Mouse (Mus musculus) heart, embryonic 13.5 days (tissue): ENCODE data around the gene Esr1. TPM values are rescaled to one million over a fixed set of nuclear protein-coding genes. Genes with fewer than 3 reads are reported as not detected.

Experiments
- ATAC-seq: fragments of 200-750 bp; cut with Nextera tagmentation; 2 replicates; pipeline ENCODE4 v1.8.0; 2017; ENCODE audit warnings: moderate TSS enrichment; ENCODE audit not compliant: insufficient number of reproducible peaks, low FRiP score, low TSS enrichment; ENCODE audit errors: extremely low read depth
- H3K27ac ChIP-seq: fragments of 300-500 bp; sonication (generic); replicated peaks from 2 replicates; pipeline ENCODE4 v1.5.1; 2015; ENCODE audit warnings: moderate library complexity, mild to moderate bottlenecking, inconsistent platforms
- H3K27me3 ChIP-seq: fragments of 300-500 bp; sonication (generic); replicated peaks from 2 replicates; pipeline ENCODE4 v1.6.1; 2015; ENCODE audit warnings: mild to moderate bottlenecking, inconsistent platforms
- H3K36me3 ChIP-seq: fragments of 300-500 bp; sonication (generic); 2 replicates; pipeline ENCODE4 v1.6.1; 2015; ENCODE audit warnings: mild to moderate bottlenecking, inconsistent platforms
- H3K4me1 ChIP-seq: fragments of 300-500 bp; sonication (generic); 2 replicates; pipeline ENCODE4 v1.6.1; 2015; ENCODE audit warnings: inconsistent platforms
- H3K4me2 ChIP-seq: fragments of 300-500 bp; sonication (generic); 2 replicates; pipeline ENCODE4 v1.6.1; 2015; ENCODE audit warnings: inconsistent platforms, mild to moderate bottlenecking, moderate library complexity
- H3K4me3 ChIP-seq: fragments of 300-500 bp; sonication (generic); 2 replicates; pipeline ENCODE4 v1.5.1; 2015; ENCODE audit warnings: moderate library complexity, mild to moderate bottlenecking, inconsistent platforms
- H3K9ac ChIP-seq: fragments of 300-500 bp; sonication (generic); 2 replicates; pipeline ENCODE4 v1.6.1; 2015; ENCODE audit warnings: inconsistent platforms, mild to moderate bottlenecking, moderate library complexity
- H3K9me3 ChIP-seq: fragments of 300-500 bp; sonication (generic); 2 replicates; pipeline ENCODE4 v1.6.1; 2016; ENCODE audit warnings: inconsistent platforms
- WGBS: fragments of 180-500 bp; shearing (Covaris S2); methylation state at CpG from one replicate; pipeline ENCODE4 v1.1.7; 2015; ENCODE audit warnings: mixed read lengths; 5-methylcytosine and 5-hydroxymethylcytosine counted together
- polyA plus RNA-seq: library from polyadenylated mRNA; unstranded; fragments of >200 nt; fragmentation: Nextera tagmentation; extraction: Ambion mirVana; gene quantifications from 2 replicates; pipeline ENCODE4 v1.2.1, GENCODE M21; 2015

Esr1 gene
- polyA plus RNA-seq, 1 experiment from 2014 or later: 0.74 TPM

GRCm38 (mm10) chr10:5012004-5012403, 400.6 kb downstream of the Esr1 start:
- Histone ChIP-seq H3K36me3 (no peaks in the 10 kb centered on the region), H3K4me2 (no peak overlapping the region), H3K27me3 (no peaks in the 10 kb centered on the region), H3K9ac (no peak overlapping the region), H3K9me3 (peaks cover 8% of the 10 kb centered on the region; the same call in 1 of the 2 replicates), H3K27ac (no peak overlapping the region), H3K4me1 (no peaks in the 10 kb centered on the region), H3K4me3 (no peak overlapping the region)
- ATAC-seq: no peak

- Histone ChIP-seq H3K27ac (no peak overlapping the region), H3K27me3 (no peaks in the 10 kb centered on the region), H3K4me2 (no peak overlapping the region), H3K9me3 (peaks cover 8% of the 10 kb centered on the region; the same call in 1 of the 2 replicates), H3K4me1 (no peaks in the 10 kb centered on the region), H3K9ac (no peak overlapping the region), H3K4me3 (no peak overlapping the region), H3K36me3 (no peaks in the 10 kb centered on the region)
- ATAC-seq: no peak
- WGBS: 77% methylated on average over 1 of the region's 1 CpGs
Observed at GRCm38 (mm10) chr10:5014976-5015375, 403.6 kb downstream of the Esr1 start.

- H3K4me3 ChIP-seq: no peak overlapping the region
Observed at GRCm38 (mm10) chr10:5017148-5017547, 405.8 kb downstream of the Esr1 start.

DNA sequence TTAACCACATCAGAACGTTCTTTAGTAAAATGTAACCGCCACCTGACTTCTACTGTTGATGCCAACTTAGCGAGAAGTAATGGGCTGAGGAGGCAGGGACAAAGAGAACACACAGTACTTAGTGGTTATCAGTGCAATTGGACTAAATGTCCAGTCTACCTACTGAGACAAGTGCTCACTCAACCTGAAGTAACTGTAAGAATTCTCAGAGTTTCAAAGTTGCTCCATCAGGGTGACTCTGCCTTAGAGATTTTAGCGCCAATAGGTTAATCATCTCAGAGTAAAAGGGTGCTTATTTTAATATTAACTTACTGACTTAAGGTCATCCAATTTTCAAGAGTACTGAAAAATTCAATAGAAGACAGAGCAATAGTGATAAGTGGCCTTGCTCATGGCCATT, 414.5 kb downstream of the Esr1 start:
- ATAC-seq: no peak
- 84% methylated on average over 4 of the region's 4 CpGs for WGBS
- Histone ChIP-seq H3K27me3 (no peaks in the 10 kb centered on the region), H3K27ac (no peak overlapping the region), H3K4me3 (no peak overlapping the region), H3K4me1 (no peaks in the 10 kb centered on the region), H3K9ac (no peak overlapping the region), H3K36me3 (peaks cover 74% of the 10 kb centered on the region), H3K4me2 (no peak overlapping the region), H3K9me3 (no peaks in the 10 kb centered on the region)

More at GRCm38 (mm10) chr10:5017148-5017547, 405.8 kb downstream of the Esr1 start:
- no peaks in the 10 kb centered on the region for H3K27me3 ChIP-seq
- ATAC-seq: no peak
- H3K4me2 ChIP-seq: no peak overlapping the region
- peaks cover 18% of the 10 kb centered on the region for H3K36me3 ChIP-seq
- no peak overlapping the region for H3K27ac ChIP-seq
- no peaks in the 10 kb centered on the region for H3K4me1 ChIP-seq
- no peak overlapping the region for H3K9ac ChIP-seq
- H3K9me3 ChIP-seq: peaks cover 8% of the 10 kb centered on the region; the same call in 1 of the 2 replicates
- 71% methylated on average over 1 of the region's 1 CpGs for WGBS

- no peaks in the 10 kb centered on the region for H3K27me3 ChIP-seq
- H3K4me1 ChIP-seq: no peaks in the 10 kb centered on the region
- no peak overlapping the region for H3K9ac ChIP-seq
- no peak overlapping the region for H3K4me3 ChIP-seq
- H3K27ac ChIP-seq: no peak overlapping the region
- no peaks in the 10 kb centered on the region for H3K9me3 ChIP-seq
- WGBS: 79% methylated on average over 1 of the region's 1 CpGs
- ATAC-seq: no peak
- no peak overlapping the region for H3K4me2 ChIP-seq
- peaks cover 74% of the 10 kb centered on the region for H3K36me3 ChIP-seq
Observed at GRCm38 (mm10) chr10:5027208-5027607, 415.8 kb downstream of the Esr1 start.

GRCm38 (mm10) chr10:5028301-5028700, 416.9 kb downstream of the Esr1 start:
- H3K36me3 ChIP-seq: peaks cover 84% of the 10 kb centered on the region
- 74% methylated on average over 9 of the region's 9 CpGs for whole genome bisulfite sequencing
- no peak for ATAC-seq
- H3K9ac ChIP-seq: no peak overlapping the region
- H3K4me3 ChIP-seq: no peak overlapping the region
- H3K9me3 ChIP-seq: no peaks in the 10 kb centered on the region
- H3K27ac ChIP-seq: no peak overlapping the region
- no peaks in the 10 kb centered on the region for H3K27me3 ChIP-seq
- H3K4me2 ChIP-seq: no peak overlapping the region
- no peaks in the 10 kb centered on the region for H3K4me1 ChIP-seq

DNA sequence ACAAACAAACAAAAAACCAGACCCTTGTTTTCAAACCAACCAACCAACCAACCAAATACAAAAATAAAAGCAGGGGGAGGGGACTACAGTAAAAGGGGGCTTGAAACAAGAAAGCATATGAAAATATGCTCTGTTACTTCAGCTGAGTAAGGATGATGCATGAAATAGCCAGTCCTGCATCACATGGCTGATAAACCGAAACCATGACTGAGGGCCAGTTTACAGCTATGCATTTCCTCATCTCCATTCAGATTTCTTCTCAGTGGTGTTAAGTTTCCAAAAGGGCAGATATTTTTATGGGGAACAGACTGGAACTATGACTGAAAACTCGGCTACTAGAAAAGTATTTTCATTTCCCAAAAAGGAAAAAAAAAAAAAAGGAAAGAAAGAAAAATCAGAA, 417.8 kb downstream of the Esr1 start:
- ATAC-seq: no peak
- H3K27me3 ChIP-seq: no peaks in the 10 kb centered on the region
- no peaks in the 10 kb centered on the region for H3K4me1 ChIP-seq
- H3K4me2 ChIP-seq: no peak overlapping the region
- no peaks in the 10 kb centered on the region for H3K9me3 ChIP-seq
- H3K36me3 ChIP-seq: peaks cover 92% of the 10 kb centered on the region
- no peak overlapping the region for H3K4me3 ChIP-seq
- no peak overlapping the region for H3K27ac ChIP-seq
- 80% methylated on average over 2 of the region's 2 CpGs for whole genome bisulfite sequencing
- no peak overlapping the region for H3K9ac ChIP-seq

DNA sequence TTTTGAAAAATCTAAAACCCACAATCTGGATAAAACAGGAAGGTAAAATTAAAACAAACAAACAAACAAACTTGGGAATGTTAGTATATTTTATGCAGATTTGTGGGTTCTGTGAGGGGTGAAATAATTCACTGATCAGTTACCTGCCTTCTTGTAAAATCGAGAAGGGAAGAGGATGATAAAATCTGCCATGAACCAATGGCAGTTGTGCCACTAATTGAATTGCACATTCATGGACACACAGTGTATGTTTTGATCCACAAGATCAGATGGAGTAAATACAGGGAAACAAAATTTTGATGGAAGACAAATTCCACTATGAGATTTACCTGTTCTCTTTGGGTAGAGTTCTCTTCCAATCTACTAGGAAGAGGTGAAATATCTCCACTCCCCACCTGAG, 418.5 kb downstream of the Esr1 start:
- ATAC-seq: no peak
- 84% methylated on average over 1 of the region's 1 CpGs for WGBS
- Histone ChIP-seq H3K36me3 (peaks cover 90% of the 10 kb centered on the region), H3K27ac (no peak overlapping the region), H3K27me3 (no peaks in the 10 kb centered on the region), H3K4me1 (no peaks in the 10 kb centered on the region), H3K4me3 (no peak overlapping the region), H3K4me2 (no peak overlapping the region), H3K9ac (no peak overlapping the region), H3K9me3 (no peaks in the 10 kb centered on the region)

DNA sequence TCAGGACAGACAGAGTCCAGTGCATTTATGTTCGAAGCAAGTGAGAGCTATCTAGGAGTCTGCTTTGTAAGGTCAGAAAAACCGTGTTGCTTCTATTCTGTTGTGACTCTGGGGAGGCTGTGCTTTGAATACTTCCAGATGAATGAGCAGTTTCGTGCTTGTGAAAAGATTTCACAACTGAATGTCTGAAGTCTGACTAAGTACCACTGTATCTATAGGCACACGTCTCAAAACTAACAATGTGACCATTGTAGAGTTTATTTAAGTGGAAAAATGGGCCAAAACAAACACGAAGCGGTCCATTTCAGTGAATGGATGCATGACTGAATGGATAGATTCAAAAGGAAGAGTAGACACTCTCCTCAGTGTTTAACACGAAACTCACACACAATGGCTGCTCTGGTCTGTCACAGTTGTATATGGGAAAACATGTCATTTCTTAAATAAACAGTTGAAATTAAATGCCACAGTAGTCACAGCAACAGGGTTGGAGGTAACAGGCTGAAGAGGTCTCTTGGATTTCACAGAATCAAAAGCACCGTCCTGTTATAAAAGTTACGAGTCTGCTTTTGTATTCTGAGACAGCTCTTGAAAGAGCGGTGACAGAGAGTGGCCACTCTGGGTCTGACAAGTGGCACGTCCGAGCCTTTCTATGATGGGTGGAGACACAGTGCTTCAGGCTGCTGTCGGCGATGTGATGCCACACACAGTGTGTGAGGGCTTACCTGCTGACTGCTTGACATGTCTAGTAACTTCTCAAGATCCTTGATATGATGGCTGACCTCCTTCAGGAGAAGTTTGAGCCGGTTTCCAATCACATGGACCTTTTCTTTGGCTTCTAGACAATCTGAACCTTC, 421.0 kb downstream of the Esr1 start:
- H3K36me3 ChIP-seq: peaks cover 93% of the 10 kb centered on the region
- no peak for ATAC-seq
- 70% methylated on average over 15 of the region's 15 CpGs for WGBS
- H3K9ac ChIP-seq: no peak overlapping the region
- H3K27me3 ChIP-seq: no peaks in the 10 kb centered on the region
- H3K4me1 ChIP-seq: no peaks in the 10 kb centered on the region
- no peak overlapping the region for H3K4me3 ChIP-seq
- H3K27ac ChIP-seq: no peak overlapping the region
- no peaks in the 10 kb centered on the region for H3K9me3 ChIP-seq
- no peak overlapping the region for H3K4me2 ChIP-seq

DNA sequence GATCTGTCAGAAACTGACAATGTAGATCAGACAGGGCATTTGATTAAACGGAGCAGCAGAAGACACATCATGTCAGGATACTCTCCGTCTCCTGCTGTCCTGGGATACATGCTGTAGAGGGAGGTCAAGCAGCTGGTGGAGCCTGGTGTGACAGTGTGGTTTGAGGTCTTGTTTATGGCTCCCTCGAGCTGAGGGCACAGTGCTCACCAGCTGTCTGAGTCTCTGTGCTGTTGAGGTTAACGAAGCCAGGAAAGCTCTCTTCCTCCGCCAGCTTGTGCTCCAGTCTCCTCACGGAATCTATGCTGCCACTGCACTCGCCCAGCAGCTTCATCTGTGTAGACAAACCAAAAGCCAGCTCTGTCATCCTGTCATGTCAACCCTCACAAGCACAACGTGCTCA, 429.9 kb downstream of the Esr1 start:
- Histone ChIP-seq H3K9me3 (no peaks in the 10 kb centered on the region), H3K27ac (no peak overlapping the region), H3K4me2 (no peak overlapping the region), H3K4me1 (no peaks in the 10 kb centered on the region), H3K4me3 (no peak overlapping the region), H3K27me3 (no peaks in the 10 kb centered on the region), H3K36me3 (peaks cover 99% of the 10 kb centered on the region), H3K9ac (no peak overlapping the region)
- WGBS: 74% methylated on average over 8 of the region's 8 CpGs
- no peak for ATAC-seq

- Histone ChIP-seq H3K27ac (no peak overlapping the region), H3K4me2 (no peak overlapping the region), H3K9ac (no peak overlapping the region), H3K4me3 (no peak overlapping the region), H3K4me1 (no peaks in the 10 kb centered on the region), H3K9me3 (no peaks in the 10 kb centered on the region), H3K27me3 (no peaks in the 10 kb centered on the region), H3K36me3 (peaks cover 97% of the 10 kb centered on the region)
- no peak for ATAC-seq
- 85% methylated on average over 8 of the region's 8 CpGs for whole genome bisulfite sequencing
Observed at GRCm38 (mm10) chr10:5044481-5044880, 433.1 kb downstream of the Esr1 start.

GRCm38 (mm10) chr10:5045213-5045612, 433.8 kb downstream of the Esr1 start:
- Histone ChIP-seq H3K9ac (no peak overlapping the region), H3K9me3 (no peaks in the 10 kb centered on the region), H3K36me3 (peaks cover 93% of the 10 kb centered on the region), H3K27ac (no peak overlapping the region), H3K4me3 (no peak overlapping the region), H3K4me2 (no peak overlapping the region), H3K4me1 (no peaks in the 10 kb centered on the region), H3K27me3 (no peaks in the 10 kb centered on the region)
- no peak for ATAC-seq
- WGBS: 81% methylated on average over 7 of the region's 7 CpGs
